Mouse (Mus musculus) adrenal gland, postnatal 10 days (tissue): ENCODE data around the gene Sel1l3. TPM values are rescaled to one million over a fixed set of nuclear protein-coding genes. Genes with fewer than 3 reads are reported as not detected.

Experiments
- DNase-seq: peaks from one replicate; pipeline ENCODE4 v3.0.0; 2021; ENCODE audit warnings: mixed read lengths
- total RNA-seq, 2 experiments: library from RNA; stranded (reverse); gene quantifications; 2 replicates each; pipeline ENCODE4 v1.2.3; 2021

Gene Sel1l3
- total RNA-seq, 2 experiments from 2014 or later: 5.1 to 11.2 TPM

DNA sequence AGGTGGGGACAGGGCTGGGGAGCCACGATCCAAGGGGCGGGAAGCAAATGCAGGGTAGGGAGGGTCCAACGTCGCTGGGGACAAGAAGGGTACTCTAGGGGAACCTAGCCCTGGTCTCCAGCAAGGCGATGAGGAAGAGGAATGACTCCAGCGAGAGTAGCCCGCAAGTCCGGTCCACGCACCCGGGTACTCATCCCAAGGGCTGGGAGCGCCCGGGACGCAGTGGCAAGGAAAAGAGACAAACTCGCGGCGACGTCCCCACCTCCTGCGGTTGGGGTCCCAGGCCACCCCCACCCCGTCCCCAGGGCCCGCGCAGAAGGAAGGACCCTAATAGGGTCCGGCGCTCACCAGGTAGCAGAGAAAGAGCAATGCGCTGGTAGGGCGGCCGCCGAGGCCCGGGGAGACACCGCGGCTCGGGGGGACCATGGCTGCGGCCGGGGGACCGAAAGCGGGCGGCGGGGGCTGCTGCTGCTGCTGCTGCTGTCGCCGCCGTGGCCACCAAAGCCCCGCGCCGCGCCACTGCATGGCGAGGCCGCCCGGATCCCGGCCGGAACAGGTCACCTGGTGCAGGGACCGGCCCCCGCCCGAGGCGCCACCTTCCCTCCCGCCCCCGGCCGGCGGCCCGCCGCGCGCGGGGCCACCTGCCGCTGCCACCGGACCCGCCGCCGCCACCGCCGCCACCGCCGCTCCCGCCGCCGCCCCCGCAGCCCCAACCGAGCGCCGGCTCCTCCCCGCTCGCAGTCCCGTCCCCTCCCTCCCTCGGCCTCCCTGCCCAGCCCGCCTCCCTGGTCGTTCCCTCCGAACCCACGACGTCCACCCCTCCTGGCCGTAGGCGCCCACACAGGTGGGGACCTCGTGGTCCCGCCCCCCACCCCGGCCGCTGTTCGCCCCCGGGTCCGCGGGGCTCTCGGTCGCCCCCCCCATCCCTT is 681 bp downstream of the Sel1l3 start:
- DNase-seq: peak; percentile 65

- no peak for DNase-seq
These were observed 1.5 kb downstream of the Sel1l3 start for GRCm38 (mm10) chr5:53212087-53212781.

- no peak for DNase-seq
These were observed 2.5 kb downstream of the Sel1l3 start for GRCm38 (mm10) chr5:53211241-53211640.

- DNase-seq: no peak
These were observed 3.2 kb downstream of the Sel1l3 start for GRCm38 (mm10) chr5:53210481-53210880.

GRCm38 (mm10) chr5:53209773-53210172 is 4.0 kb downstream of the Sel1l3 start:
- no peak for DNase-seq

DNA sequence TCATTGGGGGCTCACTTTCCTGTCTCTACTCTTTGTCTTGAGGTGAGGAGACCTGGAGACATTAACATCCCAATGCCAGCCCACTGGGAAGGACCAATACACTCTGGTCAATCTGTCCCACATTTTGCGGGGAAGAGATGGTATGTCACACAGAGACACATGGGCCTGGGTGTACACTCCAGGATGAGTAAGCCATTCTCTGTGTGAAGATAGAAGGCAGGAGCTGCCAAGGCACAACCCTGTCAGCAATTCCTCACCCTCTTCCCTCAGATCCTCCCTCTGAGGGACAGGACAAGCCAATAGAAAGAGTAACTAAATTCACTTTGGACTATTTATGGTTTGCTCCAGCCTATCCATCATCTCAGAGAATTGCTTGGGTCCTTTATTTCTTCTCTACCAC is 5.0 kb downstream of the Sel1l3 start:
- no peak for DNase-seq

- no peak for DNase-seq
These were observed 7.2 kb downstream of the Sel1l3 start for GRCm38 (mm10) chr5:53206575-53206974.

GRCm38 (mm10) chr5:53202748-53203147 is 11.0 kb downstream of the Sel1l3 start:
- DNase-seq: no peak

- DNase-seq: no peak
These were observed 12.9 kb downstream of the Sel1l3 start for GRCm38 (mm10) chr5:53200825-53201224.

- DNase-seq: no peak
These were observed 15.3 kb downstream of the Sel1l3 start for GRCm38 (mm10) chr5:53198408-53198807.

DNA sequence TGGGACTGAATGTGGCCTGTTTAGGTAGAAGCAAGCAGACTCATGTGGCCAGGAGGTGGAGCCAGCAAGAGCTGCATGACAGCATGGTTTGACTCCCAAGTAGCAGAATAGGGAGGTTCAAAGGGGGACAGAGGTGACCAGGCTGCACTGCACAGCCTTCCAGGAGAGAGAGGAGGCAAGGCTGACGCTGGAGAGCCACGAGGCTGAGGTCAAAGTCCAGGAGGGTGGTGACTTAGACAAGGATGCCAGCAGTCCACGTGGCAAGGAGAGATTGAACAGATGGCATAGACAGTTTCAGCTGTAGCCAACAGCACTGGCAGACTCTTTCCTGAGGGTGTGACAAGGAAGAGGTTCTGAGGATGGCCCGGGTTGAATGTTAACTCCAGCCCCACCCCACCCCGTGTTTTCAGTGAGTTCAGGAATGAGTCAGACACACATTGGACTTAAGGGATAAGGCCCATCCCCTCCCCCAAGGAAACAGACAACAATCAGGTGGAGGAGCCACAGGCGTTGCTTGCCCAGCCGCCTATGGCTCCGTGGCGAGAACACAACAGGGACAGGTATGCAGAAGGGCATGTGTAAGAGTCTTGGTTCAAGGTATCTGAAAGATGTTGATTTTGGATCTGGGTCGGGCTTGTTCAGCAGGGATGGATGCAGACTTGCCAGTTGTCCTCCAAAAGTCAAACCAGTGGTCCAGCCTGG is 17.2 kb downstream of the Sel1l3 start:
- no peak for DNase-seq

DNA sequence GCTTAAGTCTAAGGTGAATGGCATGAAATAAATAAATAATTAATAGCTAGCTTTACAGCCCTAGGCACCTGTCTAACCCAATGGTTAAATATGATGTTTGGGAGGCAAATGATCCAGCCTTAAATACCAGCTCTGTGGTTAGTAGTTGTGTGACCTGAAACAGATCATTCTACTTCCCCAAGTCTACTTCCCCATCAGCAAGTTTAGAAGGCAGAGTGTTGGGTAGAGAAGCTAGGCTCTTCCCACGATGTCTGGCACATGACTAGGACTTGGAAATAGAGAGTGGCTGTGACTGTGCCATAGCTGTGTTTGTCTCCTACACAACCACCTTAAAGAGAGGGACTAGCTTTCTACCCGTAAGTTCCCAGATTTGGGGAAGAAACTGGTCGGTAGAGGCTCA is 18.9 kb downstream of the Sel1l3 start:
- no peak for DNase-seq

- DNase-seq: no peak
These were observed 19.3 kb downstream of the Sel1l3 start for GRCm38 (mm10) chr5:53194421-53194820.

- DNase-seq: no peak
These were observed 20.4 kb downstream of the Sel1l3 start for GRCm38 (mm10) chr5:53193092-53194030.

DNA sequence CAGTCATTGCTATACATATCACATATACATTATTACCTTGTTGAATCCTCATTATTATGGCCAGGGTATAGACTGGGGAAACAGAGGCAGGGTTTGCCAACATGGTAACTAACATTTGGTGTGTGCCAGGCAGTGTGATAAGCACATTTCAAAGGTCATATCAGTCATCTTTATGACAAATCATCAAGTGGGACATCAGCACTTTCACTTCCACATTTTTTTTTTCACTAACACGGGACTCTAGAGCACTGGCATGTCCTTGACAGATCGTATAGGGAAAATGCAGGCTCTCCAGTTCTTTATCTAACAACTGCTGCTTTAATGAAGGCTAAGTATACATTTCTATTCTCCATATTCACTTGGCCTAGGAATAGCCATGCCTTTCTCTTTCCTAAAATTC is 25.1 kb downstream of the Sel1l3 start:
- DNase-seq: no peak

- peak; percentile 32 for DNase-seq
These were observed 26.5 kb downstream of the Sel1l3 start for GRCm38 (mm10) chr5:53187245-53187644.

GRCm38 (mm10) chr5:53185803-53186202 is 27.9 kb downstream of the Sel1l3 start:
- DNase-seq: no peak

DNA sequence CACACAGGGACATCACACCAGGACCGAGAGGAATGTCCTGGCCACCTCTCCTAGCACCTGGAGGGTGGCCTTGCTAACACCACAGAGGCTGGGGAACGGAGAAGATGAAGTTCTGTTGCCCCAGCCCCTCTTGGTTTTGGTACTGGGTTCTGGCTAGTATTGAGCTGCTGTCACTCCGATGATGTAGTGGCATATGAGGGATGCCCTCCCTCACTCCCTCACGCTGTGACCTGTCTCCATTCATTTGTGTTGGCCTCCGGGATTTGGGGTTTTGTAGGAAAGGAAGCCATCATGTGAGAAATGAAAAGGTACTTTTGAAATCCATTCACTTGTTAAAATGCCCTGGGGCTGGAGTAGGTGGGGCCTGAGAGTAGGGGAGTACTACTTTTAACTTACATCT is 33.8 kb downstream of the Sel1l3 start:
- no peak for DNase-seq

- DNase-seq: no peak
These were observed 37.0 kb downstream of the Sel1l3 start for GRCm38 (mm10) chr5:53176703-53177102.

DNA sequence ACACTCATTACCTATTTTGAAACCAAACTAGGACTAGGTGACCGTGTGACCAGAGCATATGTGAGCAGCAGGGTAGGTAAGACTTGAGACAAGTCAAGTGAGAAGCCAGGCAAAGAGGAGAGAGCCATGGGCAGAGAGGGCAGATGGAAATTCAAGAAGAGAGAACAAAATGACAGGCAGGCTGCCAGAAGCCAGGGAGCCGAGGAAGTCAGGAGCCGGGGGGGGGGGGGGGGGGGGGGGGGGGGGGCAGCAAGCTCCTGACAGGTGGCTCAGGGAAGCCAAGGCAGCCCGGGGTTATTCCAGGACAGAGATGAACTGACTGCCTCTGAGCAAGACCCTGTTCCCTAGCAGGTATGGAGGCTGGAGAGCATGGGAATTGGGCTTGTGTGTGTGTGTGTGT is 37.7 kb downstream of the Sel1l3 start:
- no peak for DNase-seq

GRCm38 (mm10) chr5:53175195-53175594 is 38.5 kb downstream of the Sel1l3 start:
- no peak for DNase-seq

DNA sequence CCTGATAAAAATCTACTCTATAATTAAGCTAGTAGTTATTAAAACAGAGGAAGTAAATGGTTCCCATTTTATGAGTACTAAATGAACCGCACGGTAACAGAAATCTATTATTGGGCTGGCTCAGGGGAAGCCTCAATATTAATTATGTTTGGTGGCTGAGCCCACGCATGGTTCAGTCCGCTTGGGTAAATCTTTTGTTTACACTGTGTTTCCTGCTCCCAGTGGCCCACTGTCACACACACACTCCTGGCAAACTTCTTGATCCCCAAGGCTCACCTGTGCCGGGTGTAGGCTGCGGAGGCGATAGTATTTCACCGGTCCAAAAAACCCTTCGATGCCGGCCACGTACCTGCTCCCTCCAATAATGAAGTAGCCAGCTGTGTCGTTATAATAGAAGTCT is 39.3 kb downstream of the Sel1l3 start:
- no peak for DNase-seq
